Mouse (Mus musculus) heart, postnatal 36 days (tissue): ENCODE data around the gene Ugt1a2. TPM values are rescaled to one million over a fixed set of nuclear protein-coding genes. Genes with fewer than 3 reads are reported as not detected.
"Not testable (repeated sequence)": the region's sequence is repeated elsewhere in the genome, so short reads cannot be mapped to it uniquely, and the experiment has no call there.

Experiments used
- DNase-seq, 2 experiments: peaks; one replicate each; pipeline ENCODE4 v3.0.0; 2021 to 2022
- intact Hi-C: fragments of 180-260 bp; cut with DNase I; formaldehyde crosslinking; loops from one replicate; pipeline ENCODE4 v1.15.1; 2025
- total RNA-seq, 2 experiments: library from RNA; stranded (reverse); gene quantifications; 2 replicates each; pipeline ENCODE4 v1.2.3; 2021

The Ugt1a2 gene
- total RNA-seq: under 1 TPM in 1 of 2 experiments, not detected in 1; 0.14 TPM

- DNase-seq: no peak
- intact Hi-C loops: no loop called here
Measured at GRCm38 (mm10) chr1:88200456-88200855, at the start of gene Ugt1a2. Gene Ugt1a2 (plus strand): TSS chr1:88200601.

- intact Hi-C loops: no loop called here
Measured at GRCm38 (mm10) chr1:88158430-88158829, 42.0 kb upstream of the Ugt1a2 start.

GRCm38 (mm10) chr1:88165711-88166110 is 34.7 kb upstream of the Ugt1a2 start, which contains the start of gene Ugt1a5:
Gene Ugt1a5 (plus strand): TSS chr1:88166012.
- no peak for DNase-seq
- intact Hi-C loops: no loop called here

More at GRCm38 (mm10) chr1:88158430-88158829, 42.0 kb upstream of the Ugt1a2 start:
- DNase-seq: no peak

GRCm38 (mm10) chr1:88172190-88172589 is 28.2 kb upstream of the Ugt1a2 start:
- intact Hi-C loops, DNase-seq: not testable (repeated sequence)

GRCm38 (mm10) chr1:88179657-88180056 is 20.7 kb upstream of the Ugt1a2 start:
- intact Hi-C loops: no loop called here
- no peak for DNase-seq

- intact Hi-C loops: no loop called here
- no peak for DNase-seq
Measured at GRCm38 (mm10) chr1:88186325-88186935, 14.0 kb upstream of the Ugt1a2 start.

GRCm38 (mm10) chr1:88192136-88192535 is 8.3 kb upstream of the Ugt1a2 start:
- intact Hi-C loops: no loop called here
- no peak for DNase-seq

GRCm38 (mm10) chr1:88195687-88196086 is 4.7 kb upstream of the Ugt1a2 start:
- no peak for DNase-seq
- intact Hi-C loops: no loop called here

- no peak for DNase-seq
- intact Hi-C loops: no loop called here
Measured at GRCm38 (mm10) chr1:88197443-88197842, 3.0 kb upstream of the Ugt1a2 start.

- no peak for DNase-seq
- intact Hi-C loops: no loop called here
Measured at GRCm38 (mm10) chr1:88199996-88200395, 405 bp upstream of the Ugt1a2 start.

- peak; percentile 63 for DNase-seq
- intact Hi-C loops: no loop called here
Measured at GRCm38 (mm10) chr1:88205294-88205922, 5.0 kb downstream of the Ugt1a2 start, which contains the start of gene Dnajb3. Gene Dnajb3 (minus strand): TSS chr1:88205782.

- intact Hi-C loops: no loop called here
- DNase-seq: no peak
Measured at GRCm38 (mm10) chr1:88206843-88207479, 6.6 kb downstream of the Ugt1a2 start.

- DNase-seq: no peak
- intact Hi-C loops: no loop called here
Measured at GRCm38 (mm10) chr1:88211812-88212211, 11.4 kb downstream of the Ugt1a2 start, which contains the start of gene Ugt1a1. Gene Ugt1a1 (plus strand): TSS chr1:88211959.

- intact Hi-C loops: no loop called here
- DNase-seq: no peak
Measured at GRCm38 (mm10) chr1:88212341-88213045, 12.1 kb downstream of the Ugt1a2 start.

- DNase-seq: no peak
- intact Hi-C loops: no loop called here
Measured at GRCm38 (mm10) chr1:88213061-88213460, 12.7 kb downstream of the Ugt1a2 start.

GRCm38 (mm10) chr1:88213766-88214461 is 13.5 kb downstream of the Ugt1a2 start:
- no peak for DNase-seq

GRCm38 (mm10) chr1:88214462-88214952 is 14.1 kb downstream of the Ugt1a2 start:
- intact Hi-C loops: no loop called here
- DNase-seq: no peak

More at GRCm38 (mm10) chr1:88213766-88214461, 13.5 kb downstream of the Ugt1a2 start:
- intact Hi-C loops: no loop called here

- no peak for DNase-seq
Measured at GRCm38 (mm10) chr1:88215466-88216380, 15.3 kb downstream of the Ugt1a2 start.

GRCm38 (mm10) chr1:88216551-88216950 is 16.1 kb downstream of the Ugt1a2 start:
- no peak for DNase-seq
- intact Hi-C loops: no loop called here

More at GRCm38 (mm10) chr1:88215466-88216380, 15.3 kb downstream of the Ugt1a2 start:
- intact Hi-C loops: no loop called here
